Mouse (Mus musculus) heart, adult 2 months (tissue): Measurements from ENCODE around the gene 4933434E20Rik. TPM values are rescaled to one million over a fixed set of nuclear protein-coding genes. Genes with fewer than 3 reads are reported as not detected.
A peak's percentile ranks its signal among the peaks of the same experiment; 100 is the strongest.

Experiments
- DNase-seq, 2 experiments: peaks; one replicate each; pipeline ENCODE4 v3.0.0; 2021
- H3K27ac ChIP-seq: fragments of 200-600 bp; 2 replicates; pipeline ENCODE4 v1.8.1; 2022
- H3K27me3 ChIP-seq: fragments of 200-500 bp; 2 replicates; pipeline ENCODE4 v1.6.1; 2012; ENCODE audit warnings: mild to moderate bottlenecking, low read length, inconsistent platforms, mixed read lengths; ENCODE audit not compliant: control insufficient read depth, insufficient read depth
- H3K36me3 ChIP-seq: fragments of 200-500 bp; 2 replicates; pipeline ENCODE4 v1.6.1; 2012; ENCODE audit warnings: low read length, inconsistent platforms; ENCODE audit not compliant: control insufficient read depth, insufficient read depth
- H3K4me1 ChIP-seq: fragments of 200-500 bp; 2 replicates; pipeline ENCODE4 v1.6.1; 2011; ENCODE audit warnings: low read length; ENCODE audit not compliant: control insufficient read depth, insufficient read depth
- H3K4me3 ChIP-seq: fragments of 200-600 bp; 2 replicates; pipeline ENCODE4 v1.8.1; 2022
- H3K79me2 ChIP-seq: fragments of 200-500 bp; replicated peaks from 2 replicates; pipeline ENCODE4 v1.6.1; 2012; ENCODE audit warnings: mild to moderate bottlenecking, inconsistent platforms, low read length, moderate library complexity, mixed read lengths; ENCODE audit not compliant: control insufficient read depth, insufficient read depth
- H3K9ac ChIP-seq: fragments of 200-500 bp; 2 replicates; pipeline ENCODE4 v1.6.1; 2012; ENCODE audit warnings: low read depth, mild to moderate bottlenecking, control low read depth, inconsistent platforms, low read length, mixed read lengths
- CTCF ChIP-seq: fragments of 200-600 bp; IDR thresholded peaks from 2 replicates; pipeline ENCODE4 v1.8.1; 2022; ENCODE audit warnings: antibody characterized with exemption, mild to moderate bottlenecking, moderate library complexity
- EP300 ChIP-seq: fragments of 200-500 bp; IDR thresholded peaks from 2 replicates; pipeline ENCODE4 v1.6.1; 2011; ENCODE audit warnings: low read depth, low read length, control low read depth; ENCODE audit not compliant: insufficient read depth
- POLR2A ChIP-seq: fragments of 200-500 bp; IDR thresholded peaks from 2 replicates; pipeline ENCODE4 v1.6.1; 2011; ENCODE audit warnings: mild to moderate bottlenecking, low read depth, low read length, control low read depth; ENCODE audit not compliant: insufficient read depth
- WGBS: fragments of 180-500 bp; shearing (Covaris S2); methylation state at CpG from one replicate; pipeline ENCODE4 v1.1.7; 2018; 5-methylcytosine and 5-hydroxymethylcytosine counted together
- intact Hi-C: fragments of 180-260 bp; cut with DNase I; formaldehyde crosslinking; loops from one replicate; pipeline ENCODE4 v1.15.1; 2025
- polyA plus RNA-seq: library from polyadenylated mRNA; depleted of rRNA; stranded (reverse); fragments of >200 nt; gene quantifications from 2 replicates; pipeline ENCODE4 v1.2.3, GENCODE M21; 2012
- total RNA-seq, 2 experiments: library from RNA; stranded (reverse); gene quantifications; 2 replicates each; pipeline ENCODE4 v1.2.3; 2021

Gene 4933434E20Rik
- total and polyA plus RNA-seq, 3 experiments, result 52.8 to 96.1 (median 81.6) TPM

GRCm38 (mm10) chr3:90036263-90036662, 15.2 kb upstream of the 4933434E20Rik start:
- intact Hi-C loops, result no loop called here

GRCm38 (mm10) chr3:90049691-90050090, 1.7 kb upstream of the 4933434E20Rik start:
- DNase-seq, result no peak
- no peak for TF ChIP-seq EP300
- H3K27ac ChIP-seq, result no peak overlapping the region
- H3K4me1 ChIP-seq, result peaks cover 3% of the 10 kb centered on the region
- no peak overlapping the region for H3K9ac ChIP-seq
- peaks cover 6% of the 10 kb centered on the region for H3K79me2 ChIP-seq
- no peak overlapping the region for H3K4me3 ChIP-seq
- peaks cover 25% of the 10 kb centered on the region for H3K36me3 ChIP-seq
- H3K27me3 ChIP-seq, result no peaks in the 10 kb centered on the region
- 43% methylated on average over 3 of the region's 3 CpGs for WGBS
- intact Hi-C loops, result loop anchor here (5.0 kb wide), 2 partner anchors 47 to 87 kb away; partner anchors contain the start of gene Atp8b2

More at GRCm38 (mm10) chr3:90036263-90036662, 15.2 kb upstream of the 4933434E20Rik start:
- TF ChIP-seq EP300 (no peak), POLR2A (no peak), CTCF (no peak)
- no peak overlapping the region for H3K9ac ChIP-seq
- H3K36me3 ChIP-seq, result peaks cover 9% of the 10 kb centered on the region
- WGBS, result 90% methylated on average over 1 of the region's 1 CpGs
- H3K27ac ChIP-seq, result no peak overlapping the region
- no peaks in the 10 kb centered on the region for H3K27me3 ChIP-seq
- H3K79me2 ChIP-seq, result no peaks in the 10 kb centered on the region
- H3K4me3 ChIP-seq, result no peak overlapping the region
- DNase-seq, result no peak
- H3K4me1 ChIP-seq, result no peaks in the 10 kb centered on the region

GRCm38 (mm10) chr3:90052351-90053241, 1.2 kb downstream of the 4933434E20Rik start, which contains the start of gene Ubap2l:
TSS of gene Ubap2l (minus strand) at chr3:90052628.
- H3K27me3 ChIP-seq, result no peaks in the 10 kb centered on the region
- peaks cover 3% of the 10 kb centered on the region for H3K4me1 ChIP-seq
- intact Hi-C loops, result loop anchor here (2.0 to 5.0 kb wide), 3 partner anchors 26 to 90 kb away; partner anchors contain the start of gene Atp8b2
- peak; percentile 91 to 96 for DNase-seq
- H3K4me3 ChIP-seq, result peak within 1 kb of the TSS; percentile 84
- H3K27ac ChIP-seq, result peak within 1 kb of the TSS; percentile 93
- TF ChIP-seq CTCF, result peak; percentile 34
- TF ChIP-seq EP300, result peak; percentile 23; the same call in 1 of the 2 replicates
- peak; percentile 45 for TF ChIP-seq POLR2A
- H3K79me2 ChIP-seq, result peaks cover 5% of the 10 kb centered on the region
- H3K9ac ChIP-seq, result peak within 1 kb of the TSS; percentile 86
- peaks cover 24% of the 10 kb centered on the region for H3K36me3 ChIP-seq
- WGBS, result 1% methylated on average over 69 of the region's 81 CpGs

- no peak overlapping the region for H3K4me3 ChIP-seq
- no peak for TF ChIP-seq POLR2A
- no peak for TF ChIP-seq EP300
- TF ChIP-seq CTCF, result no peak
- H3K27ac ChIP-seq, result no peak overlapping the region
- no peaks in the 10 kb centered on the region for H3K79me2 ChIP-seq
- no peak for DNase-seq
- H3K27me3 ChIP-seq, result no peaks in the 10 kb centered on the region
- 90% methylated on average over 6 of the region's 6 CpGs for WGBS
- intact Hi-C loops, result no loop called here
- no peak overlapping the region for H3K9ac ChIP-seq
- H3K36me3 ChIP-seq, result peaks cover 3% of the 10 kb centered on the region
- no peaks in the 10 kb centered on the region for H3K4me1 ChIP-seq
These were observed 10.1 kb downstream of the 4933434E20Rik start for GRCm38 (mm10) chr3:90061549-90061948.

- no peak for TF ChIP-seq CTCF
- no peak overlapping the region for H3K9ac ChIP-seq
- no peak overlapping the region for H3K27ac ChIP-seq
- WGBS, result 51% methylated on average over 2 of the region's 2 CpGs
- H3K36me3 ChIP-seq, result peaks cover 1% of the 10 kb centered on the region
- H3K79me2 ChIP-seq, result no peaks in the 10 kb centered on the region
- H3K4me1 ChIP-seq, result no peaks in the 10 kb centered on the region
- intact Hi-C loops, result no loop called here
- DNase-seq, result no peak
- H3K27me3 ChIP-seq, result no peaks in the 10 kb centered on the region
- H3K4me3 ChIP-seq, result no peak overlapping the region
These were observed 11.1 kb downstream of the 4933434E20Rik start for GRCm38 (mm10) chr3:90062539-90062938.

GRCm38 (mm10) chr3:90064383-90064782, 12.9 kb downstream of the 4933434E20Rik start:
- TF ChIP-seq EP300 (no peak), CTCF (no peak), POLR2A (no peak)
- Histone ChIP-seq H3K36me3 (no peaks in the 10 kb centered on the region; the same call in none of the 2 replicates), H3K4me1 (no peaks in the 10 kb centered on the region), H3K4me3 (no peak overlapping the region), H3K27me3 (no peaks in the 10 kb centered on the region), H3K79me2 (no peaks in the 10 kb centered on the region), H3K27ac (no peak overlapping the region), H3K9ac (no peak overlapping the region)
- WGBS, result 75% methylated on average over 3 of the region's 3 CpGs
- intact Hi-C loops, result no loop called here
- no peak for DNase-seq
